Mouse (Mus musculus): ENCODE measurements around the gene Arid3a.
"Not testable (repeated sequence)": the region's sequence is repeated elsewhere in the genome, so short reads cannot be mapped to it uniquely, and the experiment has no call there.

Arid3a gene

GRCm38 (mm10) chr10:79926491-79927323 is at the start of gene Arid3a:
Arid3a (plus strand) TSS chr10:79927043.
- DNase-seq (ENCODE audit: low spot score in 2 of 2): peak; percentile 79 to 84

GRCm38 (mm10) chr10:79877174-79877573 is 49.7 kb upstream of the Arid3a start:
- no peak for DNase-seq (ENCODE audit: low spot score in 2 of 2)

GRCm38 (mm10) chr10:79877757-79878156 is 49.1 kb upstream of the Arid3a start:
- no peak for DNase-seq (ENCODE audit: low spot score in 2 of 2)

- DNase-seq (ENCODE audit: low spot score in 2 of 2): no peak
Observed at GRCm38 (mm10) chr10:79879527-79879926, 47.3 kb upstream of the Arid3a start.

GRCm38 (mm10) chr10:79880721-79881120 is 46.1 kb upstream of the Arid3a start:
- no peak for DNase-seq (ENCODE audit: low spot score in 2 of 2)

GRCm38 (mm10) chr10:79881981-79882380 is 44.9 kb upstream of the Arid3a start:
- no peak for DNase-seq (ENCODE audit: low spot score in 2 of 2)

GRCm38 (mm10) chr10:79883297-79884084 is 43.4 kb upstream of the Arid3a start:
- DNase-seq (ENCODE audit: low spot score in 2 of 2): peak in 1 of 2 experiments; percentile 66

- DNase-seq (ENCODE audit: low spot score in 2 of 2): no peak
Observed at GRCm38 (mm10) chr10:79884446-79884845, 42.4 kb upstream of the Arid3a start.

GRCm38 (mm10) chr10:79884938-79885337 is 41.9 kb upstream of the Arid3a start:
- DNase-seq (ENCODE audit: low spot score in 2 of 2): not testable (repeated sequence)

GRCm38 (mm10) chr10:79886054-79886453 is 40.8 kb upstream of the Arid3a start, which contains the start of gene Elane:
Elane (plus strand) TSS chr10:79886247.
- no peak for DNase-seq (ENCODE audit: low spot score in 2 of 2)

- no peak for DNase-seq (ENCODE audit: low spot score in 2 of 2)
Observed at GRCm38 (mm10) chr10:79886611-79887010, 40.2 kb upstream of the Arid3a start.

GRCm38 (mm10) chr10:79889386-79889785 is 37.5 kb upstream of the Arid3a start:
- no peak for DNase-seq (ENCODE audit: low spot score in 2 of 2)

GRCm38 (mm10) chr10:79890670-79891069 is 36.2 kb upstream of the Arid3a start, which contains the start of gene Cfd:
Cfd (plus strand) TSS chr10:79890853.
- DNase-seq (ENCODE audit: low spot score in 2 of 2): no peak

GRCm38 (mm10) chr10:79892451-79893118 is 34.3 kb upstream of the Arid3a start:
- DNase-seq (ENCODE audit: low spot score in 2 of 2): peak in 1 of 2 experiments; percentile 66

- DNase-seq (ENCODE audit: low spot score in 2 of 2): no peak
Observed at GRCm38 (mm10) chr10:79896306-79896705, 30.5 kb upstream of the Arid3a start.

- no peak for DNase-seq (ENCODE audit: low spot score in 2 of 2)
Observed at GRCm38 (mm10) chr10:79896814-79897213, 30.0 kb upstream of the Arid3a start.

GRCm38 (mm10) chr10:79897316-79898245 is 29.3 kb upstream of the Arid3a start:
- no peak for DNase-seq (ENCODE audit: low spot score in 2 of 2)

GRCm38 (mm10) chr10:79900951-79901410 is 25.9 kb upstream of the Arid3a start:
- DNase-seq (ENCODE audit: low spot score in 2 of 2): peak; percentile 53 to 71

GRCm38 (mm10) chr10:79906712-79907111 is 20.1 kb upstream of the Arid3a start:
- no peak for DNase-seq (ENCODE audit: low spot score in 2 of 2)

GRCm38 (mm10) chr10:79907415-79907814 is 19.4 kb upstream of the Arid3a start:
- no peak for DNase-seq (ENCODE audit: low spot score in 2 of 2)
